Mouse (Mus musculus) lung, adult 10 weeks (tissue): ENCODE measurements around the gene Slc5a4b. TPM values are rescaled to one million over a fixed set of nuclear protein-coding genes. Genes with fewer than 3 reads are reported as not detected.

Experiments
- polyA plus RNA-seq: library from polyadenylated mRNA; stranded (reverse); fragments of 350-450 nt; fragmentation: Illumina TruSeq; extraction: RNeasy Lipid Tissue Mini Kit (QIAGEN cat#74804); gene quantifications from one replicate; pipeline ENCODE4 v1.2.3, GENCODE M21; 2014; ENCODE audit warnings: low read depth, low replicate concordance; ENCODE audit not compliant: insufficient read depth

The Slc5a4b gene
- not detected for polyA plus RNA-seq

GRCm38 (mm10) chr10:76110861-76111260 lies at the start of gene Slc5a4b:
Gene Slc5a4b, minus strand, starts transcription at chr10:76110961.

GRCm38 (mm10) chr10:76147278-76147677 lies 36.5 kb upstream of the Slc5a4b start, which contains the start of gene Slc5a4a:
Gene Slc5a4a, plus strand, starts transcription at chr10:76147451.

GRCm38 (mm10) chr10:76032402-76033118 lies 78.2 kb downstream of the Slc5a4b start, which contains the start of gene Zfp280b:
Gene Zfp280b, plus strand, starts transcription at chr10:76032650.

Other genes starting within 250 kb of the Slc5a4b start
- gene Derl3, start 217.5 kb downstream of the Slc5a4b start, polyA plus RNA-seq = 3.0 TPM
- gene Smarcb1, start 189.3 kb downstream of the Slc5a4b start, polyA plus RNA-seq = 48.8 TPM
- 224 TPM for gene Chchd10, start 177.8 kb downstream of the Slc5a4b start, polyA plus RNA-seq
- gene Mmp11, start 174.5 kb downstream of the Slc5a4b start, polyA plus RNA-seq = 22.1 TPM
- 13.9 TPM for gene Gm867, start 170.3 kb downstream of the Slc5a4b start, polyA plus RNA-seq
- 44.9 TPM for gene Vpreb3, start 167.9 kb downstream of the Slc5a4b start, polyA plus RNA-seq
- not detected for gene Gm5134, start 156.4 kb downstream of the Slc5a4b start, polyA plus RNA-seq
- 2.9 TPM for gene Zfp280b, start 78.3 kb downstream of the Slc5a4b start, polyA plus RNA-seq
- gene Slc5a4a, start 36.5 kb upstream of the Slc5a4b start, polyA plus RNA-seq = not detected
- 37.8 TPM for gene Prmt2, start 126.9 kb upstream of the Slc5a4b start, polyA plus RNA-seq
- gene S100b, start 142.9 kb upstream of the Slc5a4b start, polyA plus RNA-seq = 2.7 TPM
- gene Dip2a, start 234.3 kb upstream of the Slc5a4b start, polyA plus RNA-seq = 6.0 TPM